In genomic region chr9:116411067-116411466, GRCm38 (mm10) we compare ENCODE assay signal across 14 mouse cellular contexts.
DNase-seq lines count a peak whose midpoint lies in the region; ATAC-seq and TF ChIP-seq lines count a peak whose summit lies in the region.
"Had no signal": no experiment of that assay in that cellular context is flagged by ENCODE, and none has a peak within 500 bp of the region (broad histone marks: within the 10 kb centered on the region; RNA-seq: fewer than 3 reads in every experiment).

No protein-coding gene starts in this region.

- H3K4me1 ChIP-seq in heart, adult 2 months (ENCODE audit: control insufficient read depth, insufficient read depth, low read length): peaks cover 7% of the 10 kb centered on the region
- H3K4me1 ChIP-seq in heart, embryonic 10.5 days: no peaks in the 10 kb centered on the region
- H3K4me1 ChIP-seq in heart, postnatal 0 days (ENCODE audit: control insufficient read depth, insufficient read depth): 0 out of 2 replicates have a peak, but pooled peaks cover 4% of the 10 kb centered on the region
- H3K4me1 ChIP-seq in midbrain, embryonic 13.5 days (replicated peaks): no peaks in the 10 kb centered on the region
- H3K4me1 ChIP-seq: forebrain, embryonic 12.5 days had no signal

- H3K4me3 ChIP-seq in heart, adult 2 months: no peak overlapping the region
- H3K4me3 ChIP-seq in heart, embryonic 10.5 days: no peak overlapping the region
- H3K4me3 ChIP-seq in heart, postnatal 0 days (ENCODE audit: low read depth, low read length): no peak overlapping the region
- no peak overlapping the region for H3K4me3 ChIP-seq in midbrain, embryonic 13.5 days (replicated peaks)
- H3K4me3 ChIP-seq: forebrain, embryonic 12.5 days had no signal

- peak; percentile 65 for ATAC-seq in heart, postnatal 0 days (ENCODE audit: insufficient read depth, low read depth)
- ATAC-seq in midbrain, embryonic 13.5 days: no peak
- ATAC-seq: inflammation-experienced regulatory T-cells, adult 6 months had no signal

- peak; percentile 80 for TF ChIP-seq EP300 in heart, adult 2 months (IDR thresholded peaks at IDR 0.05; ENCODE audit: insufficient read depth, low read depth, low read length)
- peak; percentile 85 for TF ChIP-seq EP300 in heart, postnatal 0 days (IDR thresholded peaks at IDR 0.05; ENCODE audit: low read depth)

- no peak; the same call in 1 of the 2 replicates for TF ChIP-seq POLR2A in heart, adult 2 months (IDR thresholded peaks at IDR 0.05; ENCODE audit: insufficient read depth, low read depth, low read length)

- no peak overlapping the region for H3K27ac ChIP-seq in heart, adult 2 months
- H3K27ac ChIP-seq in heart, embryonic 10.5 days: no peak overlapping the region
- no peak overlapping the region for H3K27ac ChIP-seq in heart, postnatal 0 days (ENCODE audit: low read depth)
- H3K27ac ChIP-seq in midbrain, embryonic 13.5 days: no peak overlapping the region
- H3K27ac ChIP-seq: forebrain, embryonic 12.5 days had no signal

- intact Hi-C loops in heart, adult 2 months (cut with DNase I): loop anchor here (1.0 kb wide), 1 partner anchor 58 kb away; no protein-coding TSS in a partner anchor
- intact Hi-C loops in left cerebral cortex, postnatal 4 days (cut with DNase I): no loop called here

- 35% methylated on average over 5 of the region's 5 CpGs for WGBS in heart, adult 2 months
- 75% methylated on average over 5 of the region's 5 CpGs for WGBS in heart, embryonic 10.5 days
- 40% methylated on average over 5 of the region's 5 CpGs for WGBS in heart, postnatal 0 days
- 72% methylated on average over 5 of the region's 5 CpGs for WGBS in midbrain, embryonic 13.5 days

- H3K9ac ChIP-seq in heart, adult 2 months (ENCODE audit: low read depth, low read length): no peak overlapping the region
- no peak overlapping the region for H3K9ac ChIP-seq in heart, postnatal 0 days (replicated peaks; ENCODE audit: low read depth, low read length)
- no peak overlapping the region for H3K9ac ChIP-seq in midbrain, embryonic 13.5 days (replicated peaks)
- H3K9ac ChIP-seq: forebrain, embryonic 12.5 days had no signal

- H3K27me3 ChIP-seq in heart, adult 2 months (ENCODE audit: control insufficient read depth, insufficient read depth, low read length): no peaks in the 10 kb centered on the region
- H3K27me3 ChIP-seq in heart, embryonic 10.5 days (ENCODE audit: insufficient read depth, poor library complexity, severe bottlenecking): no peaks in the 10 kb centered on the region
- H3K27me3 ChIP-seq in heart, postnatal 0 days (ENCODE audit: control insufficient read depth, insufficient read depth, low read length): no peaks in the 10 kb centered on the region
- no peaks in the 10 kb centered on the region for H3K27me3 ChIP-seq in midbrain, embryonic 13.5 days
- H3K27me3 ChIP-seq: forebrain, embryonic 12.5 days had no signal

- H3K9me3 ChIP-seq in heart, embryonic 10.5 days: no peaks in the 10 kb centered on the region
- no peaks in the 10 kb centered on the region for H3K9me3 ChIP-seq in heart, postnatal 0 days (replicated peaks; ENCODE audit: control insufficient read depth, low read length)
- H3K9me3 ChIP-seq in midbrain, embryonic 13.5 days: peaks cover 7% of the 10 kb centered on the region; the same call in 1 of the 2 replicates
- H3K9me3 ChIP-seq: forebrain, embryonic 12.5 days had no signal

- TF ChIP-seq CTCF in heart, adult 2 months (IDR thresholded peaks at IDR 0.05): no peak
- TF ChIP-seq CTCF in heart, postnatal 0 days (IDR thresholded peaks at IDR 0.05; ENCODE audit: low read depth): no peak

- no peaks in the 10 kb centered on the region; the same call in 1 of the 2 replicates for H3K36me3 ChIP-seq in heart, adult 2 months (ENCODE audit: control insufficient read depth, insufficient read depth, low read length)
- no peaks in the 10 kb centered on the region for H3K36me3 ChIP-seq in heart, embryonic 10.5 days
- H3K36me3 ChIP-seq in heart, postnatal 0 days (replicated peaks; ENCODE audit: control insufficient read depth, insufficient read depth, low read length): no peaks in the 10 kb centered on the region
- H3K36me3 ChIP-seq in midbrain, embryonic 13.5 days: no peaks in the 10 kb centered on the region
- H3K36me3 ChIP-seq: forebrain, embryonic 12.5 days had no signal

- H3K4me2 ChIP-seq in heart, postnatal 0 days (ENCODE audit: low read depth, low read length): no peak overlapping the region
- no peak overlapping the region for H3K4me2 ChIP-seq in midbrain, embryonic 13.5 days (replicated peaks)
- H3K4me2 ChIP-seq: forebrain, embryonic 12.5 days; liver, embryonic 11.5 days had no signal

- DNase-seq in heart, adult 2 months: peak; percentile 22 to 51
- no peak for DNase-seq in heart, embryonic 10.5 days (ENCODE audit: low spot score)
- DNase-seq in 416B (ENCODE audit: low read depth): peak; percentile 18
- DNase-seq in heart, postnatal 0 days (ENCODE audit: low spot score): peak; percentile 8
- peak; percentile 22 for DNase-seq in kidney, postnatal 10 days
- DNase-seq in left cerebral cortex, postnatal 4 days: no peak
- DNase-seq: cerebellum, postnatal 10 days; embryo, embryonic 11 days; lung, adult 2 months; thymus, postnatal 14 days had no signal

- H3K79me2 ChIP-seq in heart, adult 2 months (replicated peaks; ENCODE audit: control insufficient read depth, insufficient read depth, low read length): no peaks in the 10 kb centered on the region

Comparison
In these comparisons a context has a peak if more than half of its experiments do, and no peak if none do; other contexts are left out.
1. DNase-seq: peak in heart, adult 2 months (2 of 2), 416B (single experiment), heart, postnatal 0 days (single experiment) and kidney, postnatal 10 days (single experiment); none in heart, embryonic 10.5 days (single experiment) and left cerebral cortex, postnatal 4 days (single experiment).